Mouse (Mus musculus): Measurements from ENCODE around the gene Nkpd1. TPM values are rescaled to one million over a fixed set of nuclear protein-coding genes. Genes with fewer than 3 reads are reported as not detected.

The Nkpd1 gene
- polyA plus RNA-seq, 2 experiments: 0.01 TPM; not detected in 1

DNA sequence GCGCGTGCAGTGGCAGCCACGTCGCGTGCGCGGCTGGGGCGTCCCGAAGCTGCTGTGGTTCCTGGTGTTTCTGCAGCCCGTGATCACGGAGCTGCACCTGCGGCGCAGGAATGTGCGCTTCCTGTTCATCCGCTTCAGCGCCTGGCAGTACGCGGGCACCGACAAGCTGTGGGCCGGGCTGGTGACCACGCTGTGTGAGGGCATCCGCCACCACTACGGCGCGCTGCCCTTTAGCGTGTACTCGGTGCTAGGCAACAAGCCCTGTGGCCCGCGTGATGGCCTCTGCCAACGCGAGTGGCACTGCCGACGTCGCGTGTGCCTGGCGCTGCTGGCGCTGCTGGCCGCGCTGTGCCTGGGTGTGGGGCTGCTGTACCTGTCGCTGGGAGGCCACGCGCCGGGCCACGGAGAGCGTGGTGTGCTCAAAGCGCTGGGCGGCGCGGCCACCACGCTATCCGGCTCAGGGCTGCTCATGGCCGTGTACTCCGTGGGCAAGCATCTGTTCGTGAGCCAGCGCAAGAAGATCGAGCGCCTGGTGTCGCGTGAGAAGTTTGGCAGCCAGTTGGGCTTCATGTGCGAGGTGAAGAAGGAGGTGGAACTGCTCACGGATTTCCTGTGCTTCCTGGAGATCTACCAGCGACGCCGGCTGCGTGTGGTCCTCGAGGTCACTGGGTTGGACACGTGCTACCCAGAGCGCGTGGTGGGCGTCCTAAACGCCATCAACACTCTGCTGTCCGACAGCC is 5.5 kb downstream of the Nkpd1 start:
- H3K27me3 ChIP-seq (ENCODE audit: control insufficient read depth, insufficient read depth, low read length): peaks cover 70% of the 10 kb centered on the region
- H3K27ac ChIP-seq: no peak overlapping the region
- peak overlapping the region; percentile 53 for H3K4me2 ChIP-seq (ENCODE audit: low read depth)
- no peak for ATAC-seq (ENCODE audit: insufficient read depth)
- H3K9ac ChIP-seq (replicated peaks): no peak overlapping the region
- H3K9me3 ChIP-seq (ENCODE audit: control insufficient read depth, low read length): no peaks in the 10 kb centered on the region
- no peaks in the 10 kb centered on the region for H3K4me1 ChIP-seq (replicated peaks; ENCODE audit: control insufficient read depth in 2 of 2, insufficient read depth in 2 of 2, low read length in 1 of 2)
- H3K36me3 ChIP-seq (replicated peaks; ENCODE audit: control insufficient read depth, insufficient read depth, low read depth): no peaks in the 10 kb centered on the region
- H3K4me3 ChIP-seq (ENCODE audit: insufficient read depth in 1 of 2, low read depth in 2 of 2, low read length in 2 of 2): no peak overlapping the region; a peak in 1 of 4 replicates
- TF ChIP-seq EP300 (IDR thresholded peaks at IDR 0.05; ENCODE audit: low read depth) (no peak), CTCF (IDR thresholded peaks at IDR 0.05; ENCODE audit: low read depth) (no peak)
- no peak for DNase-seq (ENCODE audit: low read depth in 3 of 3, low spot score in 3 of 3)
- 11% methylated on average over 72 of the region's 72 CpGs for WGBS (ENCODE audit: insufficient replicate concordance)

DNA sequence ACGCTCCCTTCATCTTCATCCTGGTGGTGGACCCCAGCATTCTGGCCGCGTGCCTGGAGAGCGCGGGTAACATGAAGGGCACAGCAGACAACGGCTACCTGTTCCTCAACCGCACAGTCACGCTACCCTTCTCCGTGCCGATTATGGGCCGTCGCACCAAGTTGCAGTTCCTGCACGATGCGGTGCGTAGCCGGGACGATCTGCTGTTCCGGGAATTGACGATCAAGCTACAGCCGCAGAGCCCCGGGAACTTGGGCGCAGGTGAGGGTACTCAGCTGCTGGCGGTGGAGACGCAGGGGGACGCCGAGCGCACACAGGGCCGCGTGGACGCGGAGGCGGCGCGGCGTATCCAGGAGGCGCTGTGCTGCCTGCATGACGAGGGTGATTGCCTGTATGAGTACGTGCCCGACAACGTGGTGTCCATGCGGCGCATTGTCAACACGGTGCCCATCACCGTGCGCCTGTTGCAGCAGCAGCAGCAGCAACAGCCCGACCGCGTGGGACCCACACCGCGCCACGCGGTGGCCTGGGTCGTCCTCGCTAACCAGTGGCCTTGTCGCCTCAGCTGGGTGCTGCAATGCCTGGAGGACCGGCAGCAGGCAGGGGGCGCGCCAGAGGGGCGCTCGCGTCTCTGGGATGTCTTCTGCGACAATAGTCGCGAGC is 6.2 kb downstream of the Nkpd1 start:
- Histone ChIP-seq H3K27me3 (ENCODE audit: control insufficient read depth, insufficient read depth, low read length) (peaks cover 64% of the 10 kb centered on the region), H3K9ac (replicated peaks) (no peak overlapping the region), H3K4me2 (ENCODE audit: low read depth) (peak overlapping the region; percentile 53), H3K4me3 (ENCODE audit: insufficient read depth in 1 of 2, low read depth in 2 of 2, low read length in 2 of 2) (peak overlapping the region in 1 of 2 experiments; percentile 0; a peak in 2 of 4 replicates), H3K9me3 (ENCODE audit: control insufficient read depth, low read length) (no peaks in the 10 kb centered on the region), H3K36me3 (replicated peaks; ENCODE audit: control insufficient read depth, insufficient read depth, low read depth) (no peaks in the 10 kb centered on the region), H3K27ac (no peak overlapping the region), H3K4me1 (replicated peaks; ENCODE audit: control insufficient read depth in 2 of 2, insufficient read depth in 2 of 2, low read length in 1 of 2) (no peaks in the 10 kb centered on the region)
- DNase-seq (ENCODE audit: low read depth in 3 of 3, low spot score in 3 of 3) (no peak), ATAC-seq (ENCODE audit: insufficient read depth) (no peak)
- WGBS (ENCODE audit: insufficient replicate concordance): under 1% methylated on average over 64 of the region's 64 CpGs
- peak; percentile 67 for TF ChIP-seq CTCF (IDR thresholded peaks at IDR 0.05; ENCODE audit: low read depth)
- no peak for TF ChIP-seq EP300 (IDR thresholded peaks at IDR 0.05; ENCODE audit: low read depth)

DNA sequence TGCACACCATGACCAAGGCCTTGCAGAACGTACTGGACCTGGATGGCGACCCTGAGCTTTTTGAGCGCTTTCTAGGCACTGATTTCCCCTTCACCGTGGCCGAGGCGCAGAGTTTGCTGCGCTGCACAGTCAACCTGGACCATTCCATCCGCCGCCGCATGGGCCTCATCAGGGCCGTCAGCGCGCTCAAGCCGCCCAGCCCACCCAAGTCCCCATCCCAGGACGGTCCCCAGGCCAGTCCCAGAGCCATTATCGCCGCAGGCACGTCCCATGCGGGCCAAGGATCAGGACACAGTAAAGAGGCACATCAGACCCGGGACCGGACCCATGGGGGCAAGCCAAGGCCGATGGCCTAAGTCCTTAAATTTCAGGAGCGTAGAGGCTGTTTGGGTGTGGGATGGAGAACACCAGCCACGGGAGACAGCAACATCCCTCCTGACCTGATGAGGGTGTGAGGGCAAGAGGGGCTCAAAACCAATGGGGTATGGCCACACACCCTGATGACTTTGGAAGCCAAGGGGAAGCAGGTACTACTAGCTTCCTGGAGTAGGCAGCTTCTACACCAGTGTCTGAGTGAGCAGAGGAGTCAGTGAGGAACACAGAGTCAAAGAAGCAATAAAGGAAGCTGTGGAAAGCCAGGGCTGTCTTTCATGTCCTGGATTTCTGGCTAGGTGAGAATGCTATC is 6.9 kb downstream of the Nkpd1 start:
- no peaks in the 10 kb centered on the region for H3K4me1 ChIP-seq (replicated peaks; ENCODE audit: control insufficient read depth in 2 of 2, insufficient read depth in 2 of 2, low read length in 1 of 2)
- H3K9me3 ChIP-seq (ENCODE audit: control insufficient read depth, low read length): no peaks in the 10 kb centered on the region
- TF ChIP-seq CTCF (IDR thresholded peaks at IDR 0.05; ENCODE audit: low read depth) (no peak), EP300 (IDR thresholded peaks at IDR 0.05; ENCODE audit: low read depth) (no peak)
- H3K36me3 ChIP-seq (replicated peaks; ENCODE audit: control insufficient read depth, insufficient read depth, low read depth): no peaks in the 10 kb centered on the region; the same call in 1 of the 2 replicates
- DNase-seq (ENCODE audit: low read depth in 3 of 3, low spot score in 3 of 3) (no peak), ATAC-seq (ENCODE audit: insufficient read depth) (no peak)
- peaks cover 58% of the 10 kb centered on the region for H3K27me3 ChIP-seq (ENCODE audit: control insufficient read depth, insufficient read depth, low read length)
- H3K4me3 ChIP-seq (ENCODE audit: insufficient read depth in 1 of 2, low read depth in 2 of 2, low read length in 2 of 2): peak overlapping the region in 1 of 2 experiments; percentile 0; a peak in 1 of 4 replicates
- peak overlapping the region; percentile 53 for H3K4me2 ChIP-seq (ENCODE audit: low read depth)
- no peak overlapping the region for H3K9ac ChIP-seq (replicated peaks)
- no peak overlapping the region for H3K27ac ChIP-seq
- WGBS (ENCODE audit: insufficient replicate concordance): 19% methylated on average over 24 of the region's 24 CpGs

DNA sequence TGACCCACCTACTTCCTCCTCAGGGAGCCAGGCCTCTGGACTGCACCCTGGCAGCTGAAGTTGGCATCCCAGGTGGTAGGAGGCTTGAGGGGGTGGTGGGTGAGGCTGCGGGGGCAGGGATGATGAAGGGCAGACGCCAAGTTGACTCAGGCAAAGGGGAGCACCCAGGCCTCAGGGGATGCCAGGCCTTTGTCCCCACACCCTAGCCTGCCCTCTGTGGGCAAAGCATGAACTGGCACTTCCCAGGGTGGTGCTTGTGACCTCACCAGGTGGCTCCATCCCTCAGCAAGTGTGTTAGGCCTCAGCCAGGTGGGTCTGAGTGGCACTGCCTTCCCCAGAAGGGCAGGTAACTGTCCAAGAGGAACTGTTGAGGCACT is 7.5 kb downstream of the Nkpd1 start:
- no peaks in the 10 kb centered on the region for H3K4me1 ChIP-seq (replicated peaks; ENCODE audit: control insufficient read depth in 2 of 2, insufficient read depth in 2 of 2, low read length in 1 of 2)
- ATAC-seq (ENCODE audit: insufficient read depth): no peak

DNA sequence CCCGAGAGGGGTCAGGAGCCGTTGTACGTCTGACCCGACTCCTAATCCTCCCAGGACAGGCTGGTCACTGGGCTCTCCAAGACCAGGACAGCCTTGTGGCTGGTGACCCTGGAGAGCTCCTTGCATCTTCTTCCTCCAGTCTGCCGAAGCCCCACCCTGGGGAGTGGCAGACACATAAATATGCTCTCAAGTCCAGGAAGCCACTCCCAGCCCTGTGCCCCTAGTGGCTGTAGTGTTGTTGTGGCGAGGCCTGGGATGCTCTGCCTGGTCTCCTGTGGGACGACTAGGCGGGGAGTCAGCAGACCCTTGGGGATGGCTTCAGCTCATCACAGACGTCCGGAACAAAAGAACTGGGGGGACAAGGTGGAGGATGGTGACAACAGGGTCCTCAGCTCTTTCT is 13.4 kb downstream of the Nkpd1 start:
- 0 out of 2 replicates have a peak, but pooled peaks have one; percentile 13 for ATAC-seq (ENCODE audit: insufficient read depth)
- no peak for TF ChIP-seq EP300 (IDR thresholded peaks at IDR 0.05; ENCODE audit: low read depth)
- TF ChIP-seq CTCF (IDR thresholded peaks at IDR 0.05; ENCODE audit: low read depth): peak; percentile 44
- Histone ChIP-seq H3K36me3 (replicated peaks; ENCODE audit: control insufficient read depth, insufficient read depth, low read depth) (peaks cover 46% of the 10 kb centered on the region), H3K27me3 (ENCODE audit: control insufficient read depth, insufficient read depth, low read length) (no peaks in the 10 kb centered on the region), H3K4me1 (replicated peaks; ENCODE audit: control insufficient read depth in 2 of 2, insufficient read depth in 2 of 2, low read length in 1 of 2) (no peaks in the 10 kb centered on the region), H3K4me2 (ENCODE audit: low read depth) (no peak overlapping the region), H3K9me3 (ENCODE audit: control insufficient read depth, low read length) (no peaks in the 10 kb centered on the region), H3K27ac (no peak overlapping the region), H3K9ac (replicated peaks) (no peak overlapping the region), H3K4me3 (ENCODE audit: insufficient read depth in 1 of 2, low read depth in 2 of 2, low read length in 2 of 2) (no peak overlapping the region)
- 65% methylated on average over 10 of the region's 10 CpGs for whole genome bisulfite sequencing (ENCODE audit: insufficient replicate concordance)
- DNase-seq (ENCODE audit: low read depth in 3 of 3, low spot score in 3 of 3): no peak

More for the DNA sequence above, 7.5 kb downstream of the Nkpd1 start:
- Histone ChIP-seq H3K9me3 (ENCODE audit: control insufficient read depth, low read length) (no peaks in the 10 kb centered on the region), H3K4me3 (ENCODE audit: insufficient read depth in 1 of 2, low read depth in 2 of 2, low read length in 2 of 2) (no peak overlapping the region), H3K27ac (no peak overlapping the region), H3K36me3 (replicated peaks; ENCODE audit: control insufficient read depth, insufficient read depth, low read depth) (peaks cover 3% of the 10 kb centered on the region; the same call in 1 of the 2 replicates), H3K4me2 (ENCODE audit: low read depth) (no peak overlapping the region), H3K9ac (replicated peaks) (no peak overlapping the region), H3K27me3 (ENCODE audit: control insufficient read depth, insufficient read depth, low read length) (peaks cover 52% of the 10 kb centered on the region)
- 54% methylated on average over 2 of the region's 2 CpGs for WGBS (ENCODE audit: insufficient replicate concordance)
- TF ChIP-seq CTCF (IDR thresholded peaks at IDR 0.05; ENCODE audit: low read depth) (no peak), EP300 (IDR thresholded peaks at IDR 0.05; ENCODE audit: low read depth) (no peak)
- DNase-seq (ENCODE audit: low read depth in 3 of 3, low spot score in 3 of 3): no peak

All from liver, embryonic 14.5 days (tissue).